Mouse (Mus musculus) CH12.LX (cell line): ENCODE measurements at regions not wholly inside any gene's neighbourhood (a gene's known extent, or its start where the extent isn't known, plus 50 kb on each side); places are given as distances from the start of the nearest gene placed in this dataset.

Experiments
- DNase-seq: peaks from one replicate; pipeline ENCODE4 v3.0.0-alpha.2; 2013; ENCODE audit errors: extremely low read depth
- H3K27ac ChIP-seq: 2 replicates; pipeline ENCODE4 v1.5.1; 2012; ENCODE audit warnings: low read depth, mild to moderate bottlenecking, control low read depth, moderate library complexity; ENCODE audit not compliant: insufficient read depth
- H3K27me3 ChIP-seq: replicated peaks from 2 replicates; pipeline ENCODE3; 2012; ENCODE audit warnings: inconsistent platforms
- H3K36me3 ChIP-seq, 2 experiments: replicated peaks in 1 of 2; 2 replicates each; pipeline versions ENCODE3 to v1.6.1; 2012; ENCODE audit warnings: inconsistent platforms in 1 of 2, low read length in 1 of 2, mild to moderate bottlenecking in 1 of 2, mixed read lengths in 1 of 2, moderate library complexity in 1 of 2; ENCODE audit not compliant: control insufficient read depth in 1 of 2, insufficient read depth in 1 of 2
- H3K4me1 ChIP-seq, 2 experiments: 2 replicates each; pipeline ENCODE4 v1.6.1; 2012; ENCODE audit warnings: inconsistent platforms in 1 of 2, moderate library complexity in 1 of 2; ENCODE audit not compliant: insufficient read depth in 2 of 2, control insufficient read depth in 1 of 2
- H3K4me2 ChIP-seq: 2 replicates; pipeline ENCODE4 v1.6.1; 2012; ENCODE audit warnings: low read depth, mild to moderate bottlenecking, control low read depth; ENCODE audit not compliant: poor library complexity, insufficient read depth, severe bottlenecking
- H3K4me3 ChIP-seq, 3 experiments: fragments of 150-350 bp in 1 of 3; sonication (generic) in 1 of 3; replicated peaks in 1 of 3; 2 replicates each; pipeline versions ENCODE3 to v1.5.1; 2011 to 2012; ENCODE audit warnings: low read depth in 2 of 3, low read length in 2 of 3, mild to moderate bottlenecking in 2 of 3, moderate library complexity in 2 of 3, control low read depth in 1 of 3, improper control_type of control experiment in 1 of 3, inconsistent platforms in 1 of 3, mixed read lengths in 1 of 3; ENCODE audit not compliant: poor library complexity in 1 of 3
- H3K79me2 ChIP-seq: replicated peaks from 2 replicates; pipeline ENCODE4 v1.6.1; 2012; ENCODE audit warnings: mild to moderate bottlenecking, moderate library complexity; ENCODE audit not compliant: control insufficient read depth, poor library complexity, insufficient read depth, severe bottlenecking; ENCODE audit errors: extremely low read depth
- H3K9ac ChIP-seq: 2 replicates; pipeline ENCODE4 v1.6.1; 2012; ENCODE audit warnings: low read depth, mild to moderate bottlenecking, control low read depth, moderate library complexity; ENCODE audit not compliant: insufficient read depth
- H3K9me3 ChIP-seq: replicated peaks from 2 replicates; pipeline ENCODE3; 2012; ENCODE audit warnings: low read length, inconsistent platforms, mixed read lengths
- BHLHE40 ChIP-seq: IDR thresholded peaks from 2 replicates; pipeline ENCODE4 v1.6.1; 2011; ENCODE audit warnings: mild to moderate bottlenecking, low read depth, low read length, improper control_type of control experiment
- CHD2 ChIP-seq: IDR thresholded peaks from 2 replicates; pipeline ENCODE4 v1.6.1; 2011; ENCODE audit warnings: low read length, improper control_type of control experiment
- CTCF ChIP-seq, 2 experiments: IDR thresholded peaks in 1 of 2; conservative IDR thresholded peaks in 1 of 2; 2 replicates each; pipeline ENCODE4 v1.5.1; 2011 to 2012; ENCODE audit warnings: low read depth in 2 of 2, low read length in 2 of 2, improper control_type of control experiment in 1 of 2, inconsistent platforms in 1 of 2, mild to moderate bottlenecking in 1 of 2, moderate library complexity in 1 of 2
- E2F4 ChIP-seq: IDR thresholded peaks from 2 replicates; pipeline ENCODE4 v1.6.1; 2011; ENCODE audit warnings: low read depth, low read length, improper control_type of control experiment; ENCODE audit not compliant: insufficient replicate concordance
- ELF1 ChIP-seq: IDR thresholded peaks from 2 replicates; pipeline ENCODE4 v1.6.1; 2014; ENCODE audit warnings: low read depth, mild to moderate bottlenecking, inconsistent platforms, low read length, improper control_type of control experiment
- ETS1 ChIP-seq: conservative IDR thresholded peaks from 2 replicates; pipeline ENCODE4 v1.6.1; 2012; ENCODE audit warnings: low read depth, mild to moderate bottlenecking, inconsistent platforms, low read length, improper control_type of control experiment, moderate library complexity
- GABPA ChIP-seq: IDR thresholded peaks from 2 replicates; pipeline ENCODE4 v1.6.1; 2012; ENCODE audit warnings: low read depth, low read length, improper control_type of control experiment, inconsistent platforms; ENCODE audit not compliant: insufficient replicate concordance
- JUND ChIP-seq: conservative IDR thresholded peaks from 2 replicates; pipeline ENCODE4 v1.6.1; 2011; ENCODE audit warnings: low read depth, low read length, improper control_type of control experiment
- KAT2A ChIP-seq: IDR thresholded peaks from 2 replicates; pipeline ENCODE4 v1.6.1; 2012; ENCODE audit warnings: low read length, improper control_type of control experiment, inconsistent platforms; ENCODE audit not compliant: insufficient replicate concordance
- MAFK ChIP-seq: IDR thresholded peaks from 2 replicates; pipeline ENCODE4 v1.6.1; 2011; ENCODE audit warnings: low read length, improper control_type of control experiment; ENCODE audit not compliant: insufficient replicate concordance
- MAX ChIP-seq: IDR thresholded peaks from 2 replicates; pipeline ENCODE4 v1.6.1; 2011; ENCODE audit warnings: low read length, improper control_type of control experiment
- MAZ ChIP-seq: IDR thresholded peaks from 2 replicates; pipeline ENCODE4 v1.6.1; 2012; ENCODE audit warnings: low read depth, mild to moderate bottlenecking, inconsistent platforms, low read length, improper control_type of control experiment, moderate library complexity
- NELFE ChIP-seq: IDR thresholded peaks from 2 replicates; pipeline ENCODE4 v1.6.1; 2011; ENCODE audit warnings: low read depth, low read length, improper control_type of control experiment
- RAD21 ChIP-seq: IDR thresholded peaks from 2 replicates; pipeline ENCODE4 v1.6.1; 2011; ENCODE audit warnings: low read depth, mild to moderate bottlenecking, low read length, improper control_type of control experiment, moderate library complexity
- RCOR1 ChIP-seq: conservative IDR thresholded peaks from 2 replicates; pipeline ENCODE4 v1.6.1; 2012; ENCODE audit warnings: low read depth, mild to moderate bottlenecking, inconsistent platforms, low read length, improper control_type of control experiment
- SIN3A ChIP-seq: IDR thresholded peaks from 2 replicates; pipeline ENCODE4 v1.6.1; 2012; ENCODE audit warnings: low read length, improper control_type of control experiment, inconsistent platforms
- SMC3 ChIP-seq: IDR thresholded peaks from 2 replicates; pipeline ENCODE4 v1.6.1; 2011; ENCODE audit warnings: low read depth, low read length, improper control_type of control experiment
- TBP ChIP-seq: conservative IDR thresholded peaks from 2 replicates; pipeline ENCODE4 v1.6.1; 2011; ENCODE audit warnings: low read depth, low read length, improper control_type of control experiment
- UBTF ChIP-seq: IDR thresholded peaks from 2 replicates; pipeline ENCODE4 v1.6.1; 2012; ENCODE audit warnings: low read depth, mild to moderate bottlenecking, inconsistent platforms, low read length, improper control_type of control experiment, moderate library complexity
- USF1 ChIP-seq: IDR thresholded peaks from 2 replicates; pipeline ENCODE4 v1.6.1; 2014; ENCODE audit warnings: low read depth, mild to moderate bottlenecking, inconsistent platforms, low read length, improper control_type of control experiment
- USF2 ChIP-seq: conservative IDR thresholded peaks from 2 replicates; pipeline ENCODE4 v1.6.1; 2011; ENCODE audit warnings: low read depth, low read length, improper control_type of control experiment
- ZKSCAN1 ChIP-seq: IDR thresholded peaks from 2 replicates; pipeline ENCODE4 v1.6.1; 2012; ENCODE audit warnings: low read depth, inconsistent platforms, low read length, improper control_type of control experiment, borderline replicate concordance
- ZMIZ1 ChIP-seq: IDR thresholded peaks from 2 replicates; pipeline ENCODE4 v1.6.1; 2012; ENCODE audit warnings: low read depth, mild to moderate bottlenecking, inconsistent platforms, low read length, improper control_type of control experiment
- dilution Hi-C: fragments of 300-500 bp; cut with MboI; formaldehyde crosslinking; loops from 2 replicates; pipeline ENCODE4 v1.14.3; 2020; ENCODE audit warnings: low sequenced_read_pairs; ENCODE audit not compliant: extremely low pct_unique_long_range_greater_than_20kb, extremely low pct_ligation_motif_present
- in situ Hi-C: fragments of 300-500 bp; cut with MboI; formaldehyde crosslinking; loops from 3 replicates; pipeline ENCODE4 v1.14.3; 2019; ENCODE audit warnings: low sequenced_read_pairs, low pct_ligation_motif_present, low pct_unique_long_range_greater_than_20kb, mixed read lengths

DNA sequence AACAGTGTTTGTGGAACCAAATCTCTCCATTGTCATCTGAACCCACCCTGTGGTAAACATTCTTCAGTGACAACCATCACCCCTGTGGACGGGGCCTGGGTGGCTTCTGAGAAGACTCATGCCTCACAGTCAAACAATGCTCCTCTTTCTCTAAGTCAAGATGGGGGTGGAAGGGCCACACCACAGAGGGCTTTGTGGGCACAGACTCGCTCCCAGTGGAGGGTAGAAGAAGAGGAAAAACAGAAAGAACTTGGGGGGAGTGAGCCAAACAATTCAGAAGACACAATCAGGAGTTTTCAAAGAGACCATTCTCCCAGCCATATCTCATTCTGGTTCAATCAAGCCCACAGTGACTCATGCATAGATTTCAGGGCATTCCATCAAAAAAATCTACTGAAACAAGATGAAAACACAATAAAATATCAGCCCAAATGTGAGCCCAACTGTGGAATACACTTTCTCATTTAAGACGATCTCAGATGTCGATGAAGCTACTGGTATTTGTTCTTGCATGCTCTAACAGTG is 339.7 kb downstream of the Setd4 start:
- in situ Hi-C loops, result no loop called here
- Histone ChIP-seq H3K9me3 (no peaks in the 10 kb centered on the region), H3K4me2 (no peak overlapping the region), H3K4me1 (peaks cover 0 to 2% of the 10 kb centered on the region in 2 experiments; a peak in 1 of 4 replicates), H3K79me2 (no peaks in the 10 kb centered on the region), H3K4me3 (no peak overlapping the region), H3K9ac (no peak overlapping the region), H3K27me3 (no peaks in the 10 kb centered on the region), H3K36me3 (no peaks in the 10 kb centered on the region), H3K27ac (no peak overlapping the region)
- TF ChIP-seq SMC3, result no peak
- TF ChIP-seq ETS1, result no peak
- TF ChIP-seq KAT2A, result no peak
- no peak for TF ChIP-seq RAD21
- no peak for TF ChIP-seq MAZ
- no peak for TF ChIP-seq ZKSCAN1
- no peak for TF ChIP-seq CTCF (conservative IDR thresholded peaks at IDR 0.05 in 1 of 2, IDR thresholded peaks at IDR 0.05 in 1 of 2; ENCODE audit: low read depth in 2 of 2, low read length in 2 of 2)
- TF ChIP-seq RCOR1, result no peak
- no peak for TF ChIP-seq MAX
- no peak for TF ChIP-seq USF2
- no peak for DNase-seq
- dilution Hi-C loops, result no loop called here

DNA sequence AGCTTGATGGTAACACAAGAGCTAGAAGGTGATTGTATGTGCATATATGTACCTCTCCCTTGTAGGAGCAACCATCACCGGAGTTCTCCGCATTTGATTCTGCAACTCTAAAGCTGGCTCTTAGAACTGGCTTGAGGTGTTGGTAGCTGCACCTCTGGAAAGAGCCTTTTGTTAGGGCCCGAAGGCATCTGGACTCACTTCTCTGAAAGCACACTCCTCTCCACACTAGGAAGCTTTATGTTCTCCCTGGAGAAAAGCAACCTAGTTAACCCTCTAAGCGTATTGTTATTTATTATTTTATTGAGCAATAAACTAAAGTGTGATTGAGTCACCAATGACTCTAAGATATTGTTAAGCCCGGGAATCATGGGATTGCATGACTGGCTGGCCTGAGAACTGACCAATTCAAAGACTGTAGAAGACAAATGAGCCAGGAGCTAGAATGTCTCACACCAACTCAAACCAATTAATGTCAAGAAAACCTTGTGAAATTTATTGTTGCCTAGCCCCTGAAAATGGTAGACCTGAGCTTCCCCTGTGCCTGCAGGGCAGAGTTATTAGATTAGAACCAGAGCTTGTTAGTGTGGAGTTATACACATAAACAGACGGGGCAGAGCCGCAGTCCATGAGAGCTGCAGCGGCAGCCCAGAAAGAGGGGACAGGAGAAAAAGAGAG is 340.6 kb downstream of the Setd4 start:
- dilution Hi-C loops, result no loop called here
- DNase-seq, result no peak
- H3K4me1 ChIP-seq, result peaks cover 0 to 2% of the 10 kb centered on the region in 2 experiments; a peak in 1 of 4 replicates

More for the DNA sequence above, 340.6 kb downstream of the Setd4 start:
- Histone ChIP-seq H3K27ac (no peak overlapping the region), H3K4me3 (no peak overlapping the region), H3K9me3 (no peaks in the 10 kb centered on the region), H3K79me2 (no peaks in the 10 kb centered on the region), H3K4me2 (no peak overlapping the region), H3K9ac (no peak overlapping the region), H3K36me3 (no peaks in the 10 kb centered on the region), H3K27me3 (no peaks in the 10 kb centered on the region)
- in situ Hi-C loops, result no loop called here
- TF ChIP-seq SIN3A (no peak), USF1 (no peak), UBTF (no peak), NELFE (no peak), BHLHE40 (no peak), GABPA (no peak), USF2 (no peak), ZMIZ1 (no peak), ELF1 (no peak), CHD2 (no peak), JUND (no peak), MAFK (no peak), TBP (no peak), E2F4 (no peak), KAT2A (no peak)
